Mouse (Mus musculus) central nervous system, embryonic 11.5 days (tissue): ENCODE measurements around the gene Gtf2ird1. TPM values are rescaled to one million over a fixed set of nuclear protein-coding genes. Genes with fewer than 3 reads are reported as not detected.

ENCODE experiments used
- polyA plus RNA-seq: library from polyadenylated mRNA; depleted of rRNA; stranded (reverse); fragments of >200 nt; gene quantifications from 2 replicates; pipeline ENCODE4 v1.2.3, GENCODE M21; 2012; rRNA removed

The Gtf2ird1 gene
- polyA plus RNA-seq = 84.3 and 85.2 TPM in 2 replicates

GRCm38 (mm10) chr5:134456503-134456962 is at the start of gene Gtf2ird1:
Gene Gtf2ird1, minus strand, starts transcription at chr5:134456716.

GRCm38 (mm10) chr5:134314688-134315622 is 141.6 kb downstream of the Gtf2ird1 start, which contains the start of gene Gtf2i:
Gene Gtf2i, minus strand, starts transcription at chr5:134314760.

Other genes starting within 250 kb of the Gtf2ird1 start
- 3.6 and 5.9 TPM in 2 replicates for gene Ncf1, start 227.1 kb downstream of the Gtf2ird1 start, polyA plus RNA-seq
- gene Gtf2i, start 142.0 kb downstream of the Gtf2ird1 start, polyA plus RNA-seq = 203 and 272 TPM in 2 replicates
- gene Clip2, start 95.7 kb upstream of the Gtf2ird1 start, polyA plus RNA-seq = 39.0 and 47.7 TPM in 2 replicates
- gene Syna, start 103.5 kb upstream of the Gtf2ird1 start, polyA plus RNA-seq = not detected in 2 replicates
- 236 and 257 TPM in 2 replicates for gene Rfc2, start 124.7 kb upstream of the Gtf2ird1 start, polyA plus RNA-seq
- gene Lat2, start 158.3 kb upstream of the Gtf2ird1 start, polyA plus RNA-seq = 6.4 and 8.3 TPM in 2 replicates
- 350 and 368 TPM in 2 replicates for gene Eif4h, start 182.8 kb upstream of the Gtf2ird1 start, polyA plus RNA-seq
- gene Limk1, start 231.9 kb upstream of the Gtf2ird1 start, polyA plus RNA-seq = 41.4 and 45.1 TPM in 2 replicates